Mouse (Mus musculus): ENCODE data around the gene Nfatc3. TPM values are rescaled to one million over a fixed set of nuclear protein-coding genes. Genes with fewer than 3 reads are reported as not detected.

Gene Nfatc3
- polyA plus RNA-seq, 1 experiment: 78.6 TPM

- Histone ChIP-seq H3K4me3 (ENCODE audit: insufficient read depth, low read length) (peak within 1 kb of the TSS; percentile 63), H3K4me1 (ENCODE audit: control insufficient read depth, insufficient read depth, low read length) (peaks cover 6% of the 10 kb centered on the region; the same call in 1 of the 2 replicates), H3K27ac (ENCODE audit: insufficient read depth, low read length) (peak within 1 kb of the TSS; percentile 42)
- TF ChIP-seq POLR2A (IDR thresholded peaks at IDR 0.05; ENCODE audit: low read depth, low read length) (peak; percentile 80), CTCF (IDR thresholded peaks at IDR 0.05; ENCODE audit: borderline replicate concordance, insufficient read depth, low read length) (no peak)
These were observed 91.4 kb downstream of the Nfatc3 start, which contains the start of gene Pla2g15 for GRCm38 (mm10) chr8:106149801-106150652. Pla2g15 (plus strand) TSS chr8:106150399.

GRCm38 (mm10) chr8:106150653-106151000, 92.0 kb downstream of the Nfatc3 start:
- peaks cover 6% of the 10 kb centered on the region; the same call in 1 of the 2 replicates for H3K4me1 ChIP-seq (ENCODE audit: control insufficient read depth, insufficient read depth, low read length)
- TF ChIP-seq CTCF (IDR thresholded peaks at IDR 0.05; ENCODE audit: borderline replicate concordance, insufficient read depth, low read length): no peak
- TF ChIP-seq POLR2A (IDR thresholded peaks at IDR 0.05; ENCODE audit: low read depth, low read length): no peak
- peak overlapping the region; percentile 63 for H3K4me3 ChIP-seq (ENCODE audit: insufficient read depth, low read length)
- H3K27ac ChIP-seq (ENCODE audit: insufficient read depth, low read length): 0 out of 2 replicates have a peak overlapping the region, but pooled peaks have one; percentile 1

GRCm38 (mm10) chr8:106151041-106151440, 92.4 kb downstream of the Nfatc3 start:
- TF ChIP-seq POLR2A (IDR thresholded peaks at IDR 0.05; ENCODE audit: low read depth, low read length) (no peak), CTCF (IDR thresholded peaks at IDR 0.05; ENCODE audit: borderline replicate concordance, insufficient read depth, low read length) (no peak)
- H3K27ac ChIP-seq (ENCODE audit: insufficient read depth, low read length): no peak overlapping the region
- peak overlapping the region; percentile 63 for H3K4me3 ChIP-seq (ENCODE audit: insufficient read depth, low read length)
- peaks cover 6% of the 10 kb centered on the region; the same call in 1 of the 2 replicates for H3K4me1 ChIP-seq (ENCODE audit: control insufficient read depth, insufficient read depth, low read length)

GRCm38 (mm10) chr8:106152876-106153275, 94.2 kb downstream of the Nfatc3 start:
- no peak for TF ChIP-seq CTCF (IDR thresholded peaks at IDR 0.05; ENCODE audit: borderline replicate concordance, insufficient read depth, low read length)
- TF ChIP-seq POLR2A (IDR thresholded peaks at IDR 0.05; ENCODE audit: low read depth, low read length): no peak
- H3K4me1 ChIP-seq (ENCODE audit: control insufficient read depth, insufficient read depth, low read length): peaks cover 6% of the 10 kb centered on the region; the same call in 1 of the 2 replicates
- no peak overlapping the region for H3K4me3 ChIP-seq (ENCODE audit: insufficient read depth, low read length)
- no peak overlapping the region for H3K27ac ChIP-seq (ENCODE audit: insufficient read depth, low read length)

GRCm38 (mm10) chr8:106157419-106157818, 98.8 kb downstream of the Nfatc3 start:
- TF ChIP-seq CTCF (IDR thresholded peaks at IDR 0.05; ENCODE audit: borderline replicate concordance, insufficient read depth, low read length) (no peak), POLR2A (IDR thresholded peaks at IDR 0.05; ENCODE audit: low read depth, low read length) (no peak)
- no peak overlapping the region for H3K4me3 ChIP-seq (ENCODE audit: insufficient read depth, low read length)
- H3K27ac ChIP-seq (ENCODE audit: insufficient read depth, low read length): no peak overlapping the region
- H3K4me1 ChIP-seq (ENCODE audit: control insufficient read depth, insufficient read depth, low read length): no peaks in the 10 kb centered on the region

GRCm38 (mm10) chr8:106158381-106158780, 99.7 kb downstream of the Nfatc3 start:
- Histone ChIP-seq H3K27ac (ENCODE audit: insufficient read depth, low read length) (no peak overlapping the region), H3K4me3 (ENCODE audit: insufficient read depth, low read length) (no peak overlapping the region), H3K4me1 (ENCODE audit: control insufficient read depth, insufficient read depth, low read length) (no peaks in the 10 kb centered on the region)
- no peak for TF ChIP-seq POLR2A (IDR thresholded peaks at IDR 0.05; ENCODE audit: low read depth, low read length)
- no peak for TF ChIP-seq CTCF (IDR thresholded peaks at IDR 0.05; ENCODE audit: borderline replicate concordance, insufficient read depth, low read length)

GRCm38 (mm10) chr8:106159876-106160275, 101.2 kb downstream of the Nfatc3 start:
- Histone ChIP-seq H3K4me3 (ENCODE audit: insufficient read depth, low read length) (no peak overlapping the region), H3K4me1 (ENCODE audit: control insufficient read depth, insufficient read depth, low read length) (no peaks in the 10 kb centered on the region), H3K27ac (ENCODE audit: insufficient read depth, low read length) (no peak overlapping the region)
- TF ChIP-seq POLR2A (IDR thresholded peaks at IDR 0.05; ENCODE audit: low read depth, low read length) (no peak), CTCF (IDR thresholded peaks at IDR 0.05; ENCODE audit: borderline replicate concordance, insufficient read depth, low read length) (no peak)

GRCm38 (mm10) chr8:106163251-106163650, 104.6 kb downstream of the Nfatc3 start:
- no peak overlapping the region for H3K27ac ChIP-seq (ENCODE audit: insufficient read depth, low read length)
- H3K4me3 ChIP-seq (ENCODE audit: insufficient read depth, low read length): no peak overlapping the region
- TF ChIP-seq POLR2A (IDR thresholded peaks at IDR 0.05; ENCODE audit: low read depth, low read length) (no peak), CTCF (IDR thresholded peaks at IDR 0.05; ENCODE audit: borderline replicate concordance, insufficient read depth, low read length) (no peak)
- H3K4me1 ChIP-seq (ENCODE audit: control insufficient read depth, insufficient read depth, low read length): no peaks in the 10 kb centered on the region

- H3K4me3 ChIP-seq (ENCODE audit: insufficient read depth, low read length): no peak overlapping the region
- H3K4me1 ChIP-seq (ENCODE audit: control insufficient read depth, insufficient read depth, low read length): no peaks in the 10 kb centered on the region
- TF ChIP-seq POLR2A (IDR thresholded peaks at IDR 0.05; ENCODE audit: low read depth, low read length) (no peak), CTCF (IDR thresholded peaks at IDR 0.05; ENCODE audit: borderline replicate concordance, insufficient read depth, low read length) (peak; percentile 48)
- no peak overlapping the region for H3K27ac ChIP-seq (ENCODE audit: insufficient read depth, low read length)
These were observed 106.8 kb downstream of the Nfatc3 start for GRCm38 (mm10) chr8:106165460-106165859.

- peak within 1 kb of the TSS; percentile 54 for H3K27ac ChIP-seq (ENCODE audit: insufficient read depth, low read length)
- TF ChIP-seq CTCF (IDR thresholded peaks at IDR 0.05; ENCODE audit: borderline replicate concordance, insufficient read depth, low read length): no peak
- TF ChIP-seq POLR2A (IDR thresholded peaks at IDR 0.05; ENCODE audit: low read depth, low read length): peak; percentile 90
- H3K4me3 ChIP-seq (ENCODE audit: insufficient read depth, low read length): peak within 1 kb of the TSS; percentile 74
- no peaks in the 10 kb centered on the region for H3K4me1 ChIP-seq (ENCODE audit: control insufficient read depth, insufficient read depth, low read length)
These were observed 109.8 kb downstream of the Nfatc3 start, which contains the start of gene Slc7a6 for GRCm38 (mm10) chr8:106168356-106169016. Slc7a6 (plus strand) TSS chr8:106168857.

Measured in embryonic fibroblast, embryonic 13.5 days (primary cell).